Mouse (Mus musculus) megakaryocyte, embryonic 14.5 days (primary cell): ENCODE results near the gene Upp2.

ENCODE experiments used
- FLI1 ChIP-seq: IDR thresholded peaks from 2 replicates; pipeline ENCODE4 v1.6.1; 2012; ENCODE audit warnings: low read length, inconsistent platforms, mixed read lengths
- GATA1 ChIP-seq: IDR thresholded peaks from 3 replicates; pipeline ENCODE4 v1.6.1; 2012; ENCODE audit warnings: mixed read lengths, low read length, inconsistent platforms, borderline replicate concordance

DNA sequence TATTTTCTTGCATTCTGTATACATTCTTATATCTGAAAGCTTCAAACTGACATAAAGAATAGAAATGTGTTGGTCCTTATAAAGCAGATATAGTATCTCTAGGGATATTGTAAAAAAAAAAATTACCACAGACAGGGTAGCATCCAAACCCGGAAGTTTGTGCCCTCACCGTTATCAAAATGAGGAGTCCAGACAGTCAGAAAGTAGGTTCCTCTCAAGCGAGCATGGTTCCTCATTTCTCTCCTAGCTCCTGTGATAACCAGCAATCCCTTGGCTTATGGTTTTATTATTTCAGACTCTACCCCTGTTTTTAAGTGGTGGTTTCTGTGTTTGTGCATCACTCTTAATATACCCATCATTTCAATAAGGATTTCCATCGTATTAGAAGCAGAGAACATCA lies 134.5 kb downstream of the Upp2 start:
- TF ChIP-seq GATA1 (no peak), FLI1 (no peak)
